Mouse (Mus musculus): ENCODE measurements around the gene Bora. TPM values are rescaled to one million over a fixed set of nuclear protein-coding genes. Genes with fewer than 3 reads are reported as not detected.

Gene Bora
- polyA plus RNA-seq (2015; fragmentation: Nextera tagmentation; extraction: Ambion mirVana) = 21.2 TPM in 2 replicates

DNA sequence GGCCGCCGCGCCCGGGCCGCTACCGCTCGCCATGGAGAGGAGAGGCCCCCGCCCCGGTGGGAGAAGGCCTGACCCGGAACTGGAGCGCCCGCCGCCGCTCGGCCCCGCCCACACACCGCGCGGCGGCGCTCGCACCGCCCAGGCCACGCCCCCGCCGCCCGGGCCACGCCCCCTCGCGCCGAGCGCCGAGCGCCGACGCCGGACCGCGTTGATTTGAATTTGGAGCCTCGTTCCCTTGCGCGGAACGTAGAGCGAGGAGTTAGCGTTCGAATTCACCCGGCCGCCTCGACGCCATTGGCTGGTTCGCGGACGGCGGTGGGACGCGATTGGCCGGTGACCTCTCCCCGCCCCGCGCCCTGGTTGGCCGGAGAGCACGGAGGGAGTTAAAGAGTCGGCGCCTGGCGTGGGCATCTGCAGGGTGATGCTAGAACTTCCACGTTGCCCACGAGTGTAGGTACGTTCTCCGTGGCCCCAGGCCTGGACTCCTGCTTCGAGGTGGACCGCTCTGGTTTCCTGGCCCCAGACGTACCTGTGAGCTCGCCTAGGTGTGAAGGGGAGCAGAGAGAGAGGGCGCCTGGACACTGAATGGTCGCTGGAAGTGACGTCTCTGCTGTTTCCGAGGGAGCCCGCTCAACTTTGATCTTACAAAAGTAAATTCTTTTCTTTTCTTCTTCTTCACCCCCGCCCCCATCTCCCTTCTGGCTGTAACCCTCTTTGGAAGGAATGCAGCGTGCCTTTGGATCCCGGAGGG is at the start of gene Bora, which contains the start of gene Mzt1:
Gene Bora (plus strand): TSS at position 192 of the 751 bp plus-strand sequence.
Gene Mzt1 (minus strand): TSS at position 104 of the 751 bp plus-strand sequence.
- Histone ChIP-seq H3K9ac (replicated peaks; ENCODE audit: low read depth, low read length) (peak within 1 kb of the TSS; percentile 98), H3K4me2 (ENCODE audit: low read length) (peak within 1 kb of the TSS; percentile 75), H3K4me1 (replicated peaks; ENCODE audit: control insufficient read depth, insufficient read depth, low read length) (peaks cover 19% of the 10 kb centered on the region), H3K27ac (ENCODE audit: low read length) (peak within 1 kb of the TSS; percentile 80), H3K9me3 (ENCODE audit: control insufficient read depth, low read length) (no peaks in the 10 kb centered on the region), H3K36me3 (ENCODE audit: control insufficient read depth, insufficient read depth) (no peaks in the 10 kb centered on the region), H3K27me3 (replicated peaks; ENCODE audit: control insufficient read depth, insufficient read depth, low read length) (no peaks in the 10 kb centered on the region), H3K4me3 (replicated peaks; ENCODE audit: low read length) (peak within 1 kb of the TSS; percentile 98)
- under 1% methylated on average over 74 of the region's 81 CpGs for WGBS
- peak; percentile 96 for ATAC-seq

DNA sequence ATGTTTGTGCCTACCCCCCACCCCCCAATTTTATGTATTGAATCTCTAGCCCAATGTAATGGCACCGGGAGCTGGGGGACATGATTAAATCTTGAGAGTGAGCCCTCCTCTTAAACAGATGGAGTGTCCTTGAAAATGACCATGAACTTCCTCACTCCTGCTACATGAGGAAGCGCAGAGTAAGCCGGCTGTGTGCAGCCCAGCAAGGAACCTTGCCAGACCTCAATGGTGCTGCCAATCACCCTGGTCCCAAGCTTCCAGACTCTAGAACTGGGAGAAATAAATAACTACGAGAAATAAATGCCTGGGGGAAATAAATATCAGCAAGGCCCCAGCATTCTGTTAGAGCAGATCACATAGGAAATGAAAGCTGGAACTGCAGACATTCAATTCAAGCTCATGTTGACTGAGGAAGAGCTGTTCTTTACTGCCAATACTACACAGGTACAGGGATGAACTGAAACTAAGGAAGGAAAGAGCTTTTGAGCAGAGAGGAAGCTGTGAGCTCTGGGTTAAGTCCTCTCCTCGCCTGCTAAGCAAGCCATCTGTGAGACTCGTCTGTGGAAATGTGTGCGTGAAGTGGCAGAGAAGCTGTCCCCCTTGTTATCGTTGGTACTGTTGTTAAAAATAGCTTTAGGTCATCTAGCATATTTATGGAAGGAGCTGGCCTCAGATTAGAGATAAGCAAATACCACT is 35.6 kb upstream of the Bora start:
- Histone ChIP-seq H3K4me2 (ENCODE audit: low read length) (no peak overlapping the region), H3K4me3 (replicated peaks; ENCODE audit: low read length) (no peak overlapping the region), H3K9ac (replicated peaks; ENCODE audit: low read depth, low read length) (no peak overlapping the region), H3K27me3 (replicated peaks; ENCODE audit: control insufficient read depth, insufficient read depth, low read length) (no peaks in the 10 kb centered on the region), H3K27ac (ENCODE audit: low read length) (no peak overlapping the region), H3K9me3 (ENCODE audit: control insufficient read depth, low read length) (no peaks in the 10 kb centered on the region), H3K36me3 (ENCODE audit: control insufficient read depth, insufficient read depth) (no peaks in the 10 kb centered on the region), H3K4me1 (replicated peaks; ENCODE audit: control insufficient read depth, insufficient read depth, low read length) (no peaks in the 10 kb centered on the region)
- ATAC-seq = no peak
- WGBS = 71% methylated on average over 8 of the region's 8 CpGs

DNA sequence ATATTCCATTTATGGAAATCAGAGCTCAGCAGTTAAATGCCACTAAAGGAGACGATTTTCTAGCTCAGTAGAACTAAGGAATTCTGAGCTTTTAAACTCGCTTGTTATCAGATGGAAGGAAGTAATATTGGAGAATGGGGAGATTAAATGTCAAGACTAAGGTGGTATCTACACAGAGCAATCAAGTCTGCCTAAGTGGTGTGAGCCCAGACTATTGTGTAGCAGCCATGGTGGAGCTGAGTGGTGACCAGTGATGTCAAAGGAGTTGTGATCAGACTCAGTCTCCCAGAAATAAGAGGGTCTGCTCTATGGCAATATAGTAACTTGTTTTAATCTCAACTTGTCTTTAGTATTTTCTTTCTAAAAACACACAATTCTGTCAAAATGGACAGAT is 35.1 kb upstream of the Bora start:
- H3K4me3 ChIP-seq (replicated peaks; ENCODE audit: low read length) = no peak overlapping the region
- no peaks in the 10 kb centered on the region for H3K27me3 ChIP-seq (replicated peaks; ENCODE audit: control insufficient read depth, insufficient read depth, low read length)
- H3K9me3 ChIP-seq (ENCODE audit: control insufficient read depth, low read length) = no peaks in the 10 kb centered on the region
- no peak for ATAC-seq
- H3K4me1 ChIP-seq (replicated peaks; ENCODE audit: control insufficient read depth, insufficient read depth, low read length) = no peaks in the 10 kb centered on the region
- WGBS = 72% methylated on average over 2 of the region's 2 CpGs
- no peak overlapping the region for H3K4me2 ChIP-seq (ENCODE audit: low read length)
- no peak overlapping the region for H3K27ac ChIP-seq (ENCODE audit: low read length)
- H3K9ac ChIP-seq (replicated peaks; ENCODE audit: low read depth, low read length) = no peak overlapping the region
- H3K36me3 ChIP-seq (ENCODE audit: control insufficient read depth, insufficient read depth) = no peaks in the 10 kb centered on the region

DNA sequence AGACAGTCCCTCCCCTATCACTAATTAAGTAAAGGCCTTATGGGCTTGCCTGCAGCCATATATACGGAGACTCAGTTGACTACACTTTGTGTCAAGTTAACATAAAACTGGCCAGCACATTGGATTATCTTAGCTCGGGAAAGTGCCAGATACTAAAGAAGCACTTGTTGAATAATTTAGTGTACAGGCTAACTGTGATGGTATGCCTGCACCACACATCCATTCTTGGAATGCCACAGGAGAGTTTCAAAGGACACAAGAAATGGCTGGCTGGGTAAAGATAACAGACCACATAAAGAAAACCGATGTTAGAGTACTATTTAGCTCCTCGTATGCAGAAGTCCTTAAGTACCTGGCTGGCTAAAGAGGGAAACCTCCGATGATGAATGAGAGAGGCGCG is 27.3 kb upstream of the Bora start:
- no peak overlapping the region for H3K27ac ChIP-seq (ENCODE audit: low read length)
- no peaks in the 10 kb centered on the region for H3K9me3 ChIP-seq (ENCODE audit: control insufficient read depth, low read length)
- 0 out of 2 replicates have a peak, but pooled peaks cover 4% of the 10 kb centered on the region for H3K4me1 ChIP-seq (replicated peaks; ENCODE audit: control insufficient read depth, insufficient read depth, low read length)
- no peak overlapping the region for H3K4me2 ChIP-seq (ENCODE audit: low read length)
- H3K4me3 ChIP-seq (replicated peaks; ENCODE audit: low read length) = no peak overlapping the region
- no peak overlapping the region for H3K9ac ChIP-seq (replicated peaks; ENCODE audit: low read depth, low read length)
- H3K27me3 ChIP-seq (replicated peaks; ENCODE audit: control insufficient read depth, insufficient read depth, low read length) = no peaks in the 10 kb centered on the region
- no peaks in the 10 kb centered on the region for H3K36me3 ChIP-seq (ENCODE audit: control insufficient read depth, insufficient read depth)
- no peak for ATAC-seq
- WGBS = 75% methylated on average over 7 of the region's 7 CpGs

- WGBS = 59% methylated on average over 10 of the region's 10 CpGs
- H3K36me3 ChIP-seq (ENCODE audit: control insufficient read depth, insufficient read depth) = no peaks in the 10 kb centered on the region
- no peak overlapping the region for H3K27ac ChIP-seq (ENCODE audit: low read length)
- no peak overlapping the region for H3K4me3 ChIP-seq (replicated peaks; ENCODE audit: low read length)
- H3K4me2 ChIP-seq (ENCODE audit: low read length) = no peak overlapping the region
- 0 out of 2 replicates have a peak, but pooled peaks cover 4% of the 10 kb centered on the region for H3K4me1 ChIP-seq (replicated peaks; ENCODE audit: control insufficient read depth, insufficient read depth, low read length)
- no peak overlapping the region for H3K9ac ChIP-seq (replicated peaks; ENCODE audit: low read depth, low read length)
- no peaks in the 10 kb centered on the region for H3K27me3 ChIP-seq (replicated peaks; ENCODE audit: control insufficient read depth, insufficient read depth, low read length)
- ATAC-seq = no peak
- H3K9me3 ChIP-seq (ENCODE audit: control insufficient read depth, low read length) = no peaks in the 10 kb centered on the region
Measured at GRCm38 (mm10) chr14:99019136-99019808, 26.8 kb upstream of the Bora start.

- ATAC-seq = peak; percentile 63
- no peak overlapping the region for H3K27ac ChIP-seq (ENCODE audit: low read length)
- 39% methylated on average over 12 of the region's 12 CpGs for WGBS
- peak overlapping the region; percentile 48 for H3K9ac ChIP-seq (replicated peaks; ENCODE audit: low read depth, low read length)
- peaks cover 3% of the 10 kb centered on the region; the same call in 1 of the 2 replicates for H3K9me3 ChIP-seq (ENCODE audit: control insufficient read depth, low read length)
- no peaks in the 10 kb centered on the region for H3K27me3 ChIP-seq (replicated peaks; ENCODE audit: control insufficient read depth, insufficient read depth, low read length)
- peak overlapping the region; percentile 40 for H3K4me3 ChIP-seq (replicated peaks; ENCODE audit: low read length)
- H3K4me1 ChIP-seq (replicated peaks; ENCODE audit: control insufficient read depth, insufficient read depth, low read length) = 0 out of 2 replicates have a peak, but pooled peaks cover 4% of the 10 kb centered on the region
- peak overlapping the region; percentile 57 for H3K4me2 ChIP-seq (ENCODE audit: low read length)
- no peaks in the 10 kb centered on the region for H3K36me3 ChIP-seq (ENCODE audit: control insufficient read depth, insufficient read depth)
Measured at GRCm38 (mm10) chr14:99022346-99023086, 23.5 kb upstream of the Bora start.

DNA sequence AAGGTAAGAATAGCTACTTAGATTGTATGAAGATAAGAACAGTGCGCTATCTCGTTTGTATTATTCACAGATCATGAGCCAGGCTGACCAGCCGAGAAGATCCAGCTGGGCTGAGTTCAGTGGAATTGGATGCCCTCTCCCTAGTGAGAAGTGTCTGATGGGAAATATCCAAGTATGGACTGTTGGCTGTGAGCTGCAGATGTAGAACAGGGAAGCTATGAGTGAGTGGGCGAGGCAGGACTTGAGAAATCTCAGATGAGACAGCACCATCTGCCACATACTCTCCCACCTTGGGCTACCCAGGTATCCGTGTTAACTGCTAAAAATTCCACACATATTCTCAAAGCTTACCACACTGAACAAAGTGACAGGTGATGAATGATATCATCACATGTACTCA is 16.0 kb upstream of the Bora start:
- H3K27ac ChIP-seq (ENCODE audit: low read length) = no peak overlapping the region
- ATAC-seq = no peak

DNA sequence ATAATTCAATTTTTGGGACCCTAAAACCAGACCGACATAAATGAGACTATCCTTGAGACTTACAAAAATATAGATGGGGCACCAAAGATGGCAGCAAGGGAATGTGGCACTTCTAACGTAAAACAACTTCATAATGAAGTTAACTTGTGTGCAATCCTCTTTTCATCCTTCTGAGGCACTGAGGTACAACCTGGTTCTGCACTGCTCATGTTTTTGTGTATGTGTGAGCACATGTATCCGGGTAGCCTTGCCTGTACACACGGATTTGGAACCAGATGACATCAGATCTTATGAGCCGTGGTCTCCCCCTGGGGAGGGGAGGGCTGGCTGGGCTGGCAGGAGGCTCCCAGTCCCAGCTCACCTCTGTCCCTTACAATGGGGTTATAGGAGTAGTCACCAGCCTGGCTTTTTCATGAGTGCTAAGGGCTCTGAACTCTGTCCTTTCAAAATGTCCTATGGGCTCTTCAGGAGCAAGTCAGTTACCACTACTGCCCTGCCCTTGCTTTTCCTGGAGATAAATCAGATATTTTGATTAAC is 14.6 kb upstream of the Bora start:
- Histone ChIP-seq H3K27me3 (replicated peaks; ENCODE audit: control insufficient read depth, insufficient read depth, low read length) (no peaks in the 10 kb centered on the region), H3K4me2 (ENCODE audit: low read length) (no peak overlapping the region), H3K9ac (replicated peaks; ENCODE audit: low read depth, low read length) (no peak overlapping the region), H3K4me1 (replicated peaks; ENCODE audit: control insufficient read depth, insufficient read depth, low read length) (no peaks in the 10 kb centered on the region), H3K36me3 (ENCODE audit: control insufficient read depth, insufficient read depth) (peaks cover 11% of the 10 kb centered on the region), H3K4me3 (replicated peaks; ENCODE audit: low read length) (no peak overlapping the region), H3K27ac (ENCODE audit: low read length) (no peak overlapping the region), H3K9me3 (ENCODE audit: control insufficient read depth, low read length) (peaks cover 3% of the 10 kb centered on the region; the same call in 1 of the 2 replicates)
- WGBS = 89% methylated on average over 5 of the region's 5 CpGs
- ATAC-seq = no peak

More for the DNA sequence above, 16.0 kb upstream of the Bora start:
- no peak overlapping the region for H3K4me3 ChIP-seq (replicated peaks; ENCODE audit: low read length)
- no peaks in the 10 kb centered on the region for H3K4me1 ChIP-seq (replicated peaks; ENCODE audit: control insufficient read depth, insufficient read depth, low read length)
- H3K9ac ChIP-seq (replicated peaks; ENCODE audit: low read depth, low read length) = no peak overlapping the region
- peaks cover 8% of the 10 kb centered on the region; the same call in 1 of the 2 replicates for H3K36me3 ChIP-seq (ENCODE audit: control insufficient read depth, insufficient read depth)
- H3K4me2 ChIP-seq (ENCODE audit: low read length) = no peak overlapping the region
- WGBS = 92% methylated on average over 5 of the region's 5 CpGs
- peaks cover 3% of the 10 kb centered on the region; the same call in 1 of the 2 replicates for H3K9me3 ChIP-seq (ENCODE audit: control insufficient read depth, low read length)
- no peaks in the 10 kb centered on the region for H3K27me3 ChIP-seq (replicated peaks; ENCODE audit: control insufficient read depth, insufficient read depth, low read length)

Measured in forebrain, embryonic 16.5 days (tissue).